Mouse (Mus musculus): Measurements from ENCODE around the gene Slc7a10.
A peak's percentile ranks its signal among the peaks of the same experiment; 100 is the strongest.

Gene Slc7a10

GRCm38 (mm10) chr7:35172519-35172918 is 13.7 kb upstream of the Slc7a10 start:
- DNase-seq (ENCODE audit: low spot score in 2 of 2) = no peak

DNA sequence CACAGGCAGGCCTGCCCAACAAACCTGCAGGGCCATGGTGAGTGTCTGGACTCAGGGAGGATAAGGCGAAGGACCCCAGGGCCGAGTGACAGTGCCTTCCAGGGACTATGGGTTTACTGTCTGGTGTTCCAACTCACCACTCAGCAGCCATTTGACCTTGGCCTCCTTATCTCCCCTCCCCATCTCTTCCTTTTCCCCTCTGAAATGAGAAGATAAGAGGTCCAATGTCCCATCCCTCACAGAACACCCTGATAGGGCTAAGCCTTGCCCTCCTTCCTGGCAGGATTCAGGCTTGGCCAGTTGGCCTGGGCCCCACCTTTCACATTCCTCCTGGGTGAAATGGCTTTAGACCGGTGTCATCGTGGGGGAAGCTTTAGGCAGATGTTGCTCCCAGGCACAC is 10.7 kb upstream of the Slc7a10 start:
- no peak for DNase-seq (ENCODE audit: low spot score in 2 of 2)

DNA sequence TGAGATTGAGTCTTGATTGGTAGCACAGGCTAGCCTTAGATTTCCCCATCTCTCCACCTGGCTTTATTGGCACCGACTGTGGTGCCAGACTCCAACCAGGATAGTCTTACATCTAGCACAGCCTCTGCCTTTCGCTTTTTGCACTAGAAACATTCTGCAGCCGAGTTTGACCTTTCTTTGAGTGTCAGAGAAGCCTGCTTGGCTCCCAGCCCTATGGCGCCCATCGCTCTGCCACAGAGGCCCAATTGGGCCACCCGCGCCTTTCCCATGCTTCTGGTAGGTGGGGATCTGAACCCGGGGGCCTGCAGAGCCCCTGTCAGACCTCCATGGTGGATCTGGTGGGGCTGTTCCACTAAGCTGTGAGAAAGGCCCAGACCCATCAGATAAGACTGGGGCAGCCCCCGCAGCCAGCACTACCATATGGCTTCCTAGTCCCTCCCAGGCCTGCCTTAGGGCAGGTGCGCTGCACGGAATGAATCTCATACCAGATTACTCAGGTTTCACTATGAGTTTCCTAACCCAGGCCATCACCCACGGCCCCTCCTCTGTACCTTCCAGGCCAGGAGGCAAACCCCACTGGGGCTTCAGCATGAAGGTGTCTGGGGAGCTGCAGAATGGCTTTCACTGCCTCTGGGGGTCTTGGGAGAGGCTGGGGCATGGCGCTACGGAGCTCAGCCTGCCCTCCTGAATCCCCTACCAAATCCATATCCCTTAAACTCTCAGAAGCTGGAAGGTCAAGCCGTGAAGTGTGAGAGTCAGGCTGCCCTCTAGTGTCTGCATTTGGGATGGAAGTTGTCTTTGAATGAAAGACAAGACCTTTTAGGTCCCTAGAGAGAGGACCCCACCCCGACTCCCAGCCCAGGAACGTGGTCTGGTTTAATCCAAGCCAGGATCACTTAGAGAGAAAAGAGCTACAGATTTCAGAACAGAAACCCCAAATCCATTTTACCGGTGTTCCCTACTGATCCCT is 9.5 kb upstream of the Slc7a10 start:
- no peak for DNase-seq (ENCODE audit: low spot score in 2 of 2)

GRCm38 (mm10) chr7:35184833-35185724 is 1.1 kb upstream of the Slc7a10 start:
- DNase-seq (ENCODE audit: low spot score in 2 of 2) = peak in 1 of 2 experiments; percentile 25

GRCm38 (mm10) chr7:35189699-35190098 is 3.5 kb downstream of the Slc7a10 start:
- no peak for DNase-seq (ENCODE audit: low spot score in 2 of 2)

DNA sequence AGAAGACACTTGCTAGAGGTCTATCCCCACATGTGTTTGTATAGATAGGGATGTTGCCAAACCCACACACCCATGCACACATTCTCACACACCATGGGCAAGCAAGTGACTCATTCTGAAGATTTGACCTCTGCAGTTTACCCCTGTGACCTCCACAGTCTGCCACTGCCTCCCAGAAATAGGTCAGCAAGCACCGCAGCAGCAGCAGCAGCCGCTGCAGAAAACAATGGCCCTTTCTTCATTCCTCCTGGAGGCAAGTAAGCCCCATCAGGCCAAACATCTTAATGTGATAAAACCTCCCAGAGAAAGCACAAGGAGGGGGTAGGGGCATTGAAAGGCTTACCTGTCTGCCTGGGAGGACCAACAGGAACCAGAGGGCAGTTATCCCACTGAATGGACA is 5.1 kb downstream of the Slc7a10 start:
- DNase-seq (ENCODE audit: low spot score in 2 of 2) = no peak

GRCm38 (mm10) chr7:35197022-35197421 is 10.8 kb downstream of the Slc7a10 start:
- no peak for DNase-seq (ENCODE audit: low spot score in 2 of 2)

DNA sequence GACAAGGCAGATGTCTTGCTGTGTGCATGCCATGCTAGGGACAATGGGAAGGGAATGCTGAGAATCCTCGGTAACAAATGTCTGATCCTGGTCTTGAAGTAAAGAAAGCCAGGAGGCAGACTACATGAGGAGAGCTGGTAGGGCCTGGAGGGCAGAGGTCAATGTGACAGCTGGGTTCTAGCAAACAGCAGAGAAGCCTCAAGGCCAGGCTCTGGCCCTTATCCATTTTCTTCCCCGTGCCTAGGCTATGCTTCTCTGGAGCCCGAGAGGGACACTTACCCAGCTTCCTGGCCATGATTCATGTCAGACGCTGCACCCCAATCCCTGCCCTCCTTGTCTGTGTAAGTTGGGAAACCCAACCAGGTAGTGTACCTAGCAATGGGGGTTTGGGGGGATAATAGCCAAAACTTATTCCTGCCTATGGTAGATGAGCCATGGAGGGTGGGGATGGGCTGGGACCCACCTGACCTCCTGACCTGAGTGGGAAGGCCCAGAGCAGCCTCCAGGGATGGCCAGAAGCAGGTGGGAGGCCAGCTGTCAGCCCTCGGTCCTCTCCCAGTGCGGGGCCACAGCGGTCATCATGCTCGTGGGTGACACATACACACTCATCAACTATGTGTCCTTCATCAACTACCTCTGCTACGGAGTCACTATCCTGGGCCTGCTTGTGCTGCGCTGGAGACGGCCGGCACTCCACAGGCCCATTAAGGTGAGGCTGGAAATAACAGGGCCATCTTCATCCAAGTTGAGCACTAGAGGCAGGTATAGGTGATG is 13.0 kb downstream of the Slc7a10 start:
- DNase-seq (ENCODE audit: low spot score in 2 of 2) = no peak

DNA sequence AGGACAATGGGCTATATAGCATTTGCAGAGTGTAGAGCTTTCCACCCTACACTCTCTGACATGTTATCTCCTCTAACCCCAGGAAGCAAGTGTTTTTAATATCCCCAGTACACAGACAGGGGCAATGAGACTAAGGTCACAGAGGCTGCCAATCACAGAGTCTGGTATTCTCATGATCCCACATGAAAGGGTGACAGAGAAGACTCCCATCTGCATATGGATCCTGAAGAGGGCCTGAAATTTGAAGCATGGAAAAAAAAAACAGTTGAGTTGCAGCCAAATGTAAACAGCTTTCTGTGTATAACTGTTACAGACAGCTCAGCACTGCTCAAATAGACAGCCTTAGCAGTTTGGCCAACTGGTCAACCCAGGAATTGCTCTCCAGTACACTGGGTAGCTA is 13.6 kb downstream of the Slc7a10 start:
- DNase-seq (ENCODE audit: low spot score in 2 of 2) = no peak

GRCm38 (mm10) chr7:35211791-35212190 is 25.6 kb downstream of the Slc7a10 start:
- no peak for DNase-seq (ENCODE audit: low spot score in 2 of 2)

- no peak for DNase-seq (ENCODE audit: low spot score in 2 of 2)
These were observed 28.4 kb downstream of the Slc7a10 start for GRCm38 (mm10) chr7:35214442-35215222.

GRCm38 (mm10) chr7:35215225-35215624 is 29.0 kb downstream of the Slc7a10 start, which contains the start of gene Lrp3:
TSS of gene Lrp3 (minus strand) at chr7:35215498.
- DNase-seq (ENCODE audit: low spot score in 2 of 2) = peak; percentile 34 to 55

- no peak for DNase-seq (ENCODE audit: low spot score in 2 of 2)
These were observed 29.5 kb downstream of the Slc7a10 start for GRCm38 (mm10) chr7:35215731-35216130.

GRCm38 (mm10) chr7:35220694-35221365 is 34.6 kb downstream of the Slc7a10 start:
- DNase-seq (ENCODE audit: low spot score in 2 of 2) = no peak

- DNase-seq (ENCODE audit: low spot score in 2 of 2) = no peak
These were observed 44.1 kb downstream of the Slc7a10 start for GRCm38 (mm10) chr7:35230333-35230732.

GRCm38 (mm10) chr7:35232796-35233455 is 46.7 kb downstream of the Slc7a10 start:
- DNase-seq (ENCODE audit: low spot score in 2 of 2) = no peak

DNA sequence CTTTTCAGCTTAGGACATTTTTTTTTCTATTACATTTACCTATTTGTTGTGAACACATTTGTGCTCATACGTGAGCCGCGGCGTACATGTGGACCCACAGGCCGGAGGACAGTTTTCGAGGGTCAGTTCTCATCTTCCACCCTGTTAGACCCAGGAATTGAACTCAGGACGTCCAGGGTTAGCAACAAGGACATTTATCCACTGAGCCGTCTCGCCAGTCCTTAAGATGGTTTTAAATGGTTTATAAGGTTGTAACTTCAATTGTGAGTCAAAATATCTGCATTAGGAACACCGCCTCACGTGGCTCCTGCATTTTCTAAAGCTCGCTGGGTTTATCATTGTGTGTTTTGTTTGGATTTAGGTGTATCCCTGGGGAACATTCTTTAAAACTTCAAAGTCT is 47.7 kb downstream of the Slc7a10 start:
- DNase-seq (ENCODE audit: low spot score in 2 of 2) = no peak

GRCm38 (mm10) chr7:35234361-35235245 is 48.4 kb downstream of the Slc7a10 start:
- DNase-seq (ENCODE audit: low spot score in 2 of 2) = peak; percentile 97 to 98

- DNase-seq (ENCODE audit: low spot score in 2 of 2) = no peak
These were observed 49.1 kb downstream of the Slc7a10 start for GRCm38 (mm10) chr7:35235308-35235707.

All from urinary bladder, adult 18-20 months (tissue).